Mouse (Mus musculus) cerebellum, adult 11-12 months (tissue): ENCODE measurements around the gene Gfod2.

ENCODE experiments used
- DNase-seq: peaks from one replicate; pipeline ENCODE4 v3.0.0; 2022

Gfod2 gene

DNA sequence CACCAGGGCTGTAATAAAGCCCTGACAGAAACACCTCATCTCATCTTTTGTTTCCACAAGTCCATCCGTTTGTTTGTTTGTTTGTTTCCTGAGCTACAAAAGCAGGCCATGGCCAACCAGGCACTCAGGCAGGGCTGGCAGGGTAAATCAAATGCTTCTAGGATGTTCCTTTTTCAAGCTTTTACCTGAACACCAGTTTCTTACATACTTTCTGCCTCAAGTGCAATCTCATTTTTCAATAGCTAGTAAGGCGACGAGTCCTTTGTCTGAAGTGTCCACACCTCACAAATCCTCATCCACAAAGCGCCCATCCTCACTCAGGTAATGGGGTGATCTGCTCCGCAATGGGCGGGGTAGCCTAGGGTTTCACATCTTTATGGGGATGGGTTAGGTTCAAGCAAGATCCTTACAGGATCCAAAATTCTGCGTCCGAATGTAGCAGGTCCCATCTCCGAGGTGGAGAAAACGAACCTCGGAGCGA, 628 bp downstream of the Gfod2 start:
- no peak for DNase-seq

DNA sequence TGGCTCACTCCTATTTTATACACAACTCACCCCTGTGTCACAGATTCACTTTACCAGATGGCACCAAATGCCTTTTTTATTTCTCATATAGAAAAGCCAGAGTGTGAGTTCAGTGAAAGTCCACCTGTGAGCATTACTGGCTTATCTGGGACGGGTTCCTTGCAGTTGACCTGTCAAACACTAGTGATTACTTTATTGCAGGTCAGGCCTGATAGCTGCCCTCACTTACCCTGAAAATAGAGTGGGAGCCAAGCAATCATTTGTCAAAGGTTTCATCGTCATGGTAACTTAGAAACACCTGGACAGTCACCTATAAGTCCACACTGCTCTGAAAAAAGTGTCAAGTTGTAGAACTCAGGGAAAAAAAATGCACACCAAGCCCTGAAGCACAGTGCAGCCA, 3.8 kb downstream of the Gfod2 start:
- no peak for DNase-seq

- no peak for DNase-seq
Observed at GRCm38 (mm10) chr8:105753916-105754315, 4.5 kb downstream of the Gfod2 start.

GRCm38 (mm10) chr8:105750606-105751005, 7.9 kb downstream of the Gfod2 start:
- peak; percentile 52 for DNase-seq

DNA sequence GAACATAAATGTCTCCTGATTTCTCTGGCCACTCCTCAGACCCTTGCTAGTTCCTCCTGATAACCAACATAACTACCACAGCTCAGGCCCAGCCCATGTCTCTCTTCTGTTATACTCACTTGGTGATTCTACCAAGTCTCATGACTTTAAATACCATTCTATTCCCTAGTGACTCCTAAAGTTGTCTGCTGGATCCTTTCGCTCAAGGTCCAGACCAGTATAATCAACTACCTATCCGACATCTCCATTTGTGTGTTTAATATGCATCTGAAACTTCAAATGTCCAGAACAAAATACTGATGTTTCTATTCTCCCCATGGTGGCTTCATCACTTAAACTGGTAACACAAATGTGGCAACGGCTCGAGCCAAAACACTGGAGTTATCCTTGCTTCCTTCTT, 15.2 kb downstream of the Gfod2 start:
- no peak for DNase-seq

DNA sequence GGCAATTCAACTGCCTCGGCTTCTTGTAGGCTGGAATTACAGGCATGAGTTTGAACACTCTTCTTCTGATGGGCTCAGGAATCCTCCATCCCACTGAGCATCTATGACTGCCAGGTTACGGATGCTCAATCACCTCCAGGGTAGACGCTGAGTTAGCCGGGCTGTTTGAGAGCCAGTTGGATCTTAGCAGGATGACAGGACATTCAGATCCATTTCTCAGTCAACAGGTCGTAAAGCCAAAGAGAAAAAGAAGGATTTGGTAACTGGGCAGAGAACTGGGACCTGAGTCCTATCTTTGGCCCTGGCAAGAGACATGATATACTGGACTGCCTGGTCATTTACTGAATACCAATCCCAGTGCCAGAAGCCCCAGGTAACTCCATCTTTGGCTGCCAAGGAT, 19.2 kb downstream of the Gfod2 start:
- no peak for DNase-seq

DNA sequence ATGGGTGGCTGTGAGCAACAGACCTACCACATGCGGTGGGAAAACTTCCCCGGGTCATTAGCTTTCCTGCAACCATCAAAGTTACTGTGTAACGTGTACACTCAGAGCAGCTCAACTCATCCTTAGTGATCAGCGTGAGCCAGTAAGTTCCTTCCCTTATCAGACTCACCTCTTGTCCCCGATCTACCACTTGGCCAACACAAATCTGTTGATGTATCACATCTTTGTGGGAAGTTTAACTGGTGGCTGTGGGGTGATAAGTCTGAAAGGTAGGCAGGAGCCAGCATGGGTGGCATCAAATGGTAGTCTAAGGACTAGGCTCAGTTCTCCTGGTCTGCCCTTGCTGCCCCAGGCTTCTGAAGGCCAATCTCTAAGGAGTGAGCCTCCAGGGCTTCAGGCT, 26.3 kb downstream of the Gfod2 start:
- DNase-seq = no peak

GRCm38 (mm10) chr8:105727397-105728124, 30.9 kb downstream of the Gfod2 start:
- no peak for DNase-seq

DNA sequence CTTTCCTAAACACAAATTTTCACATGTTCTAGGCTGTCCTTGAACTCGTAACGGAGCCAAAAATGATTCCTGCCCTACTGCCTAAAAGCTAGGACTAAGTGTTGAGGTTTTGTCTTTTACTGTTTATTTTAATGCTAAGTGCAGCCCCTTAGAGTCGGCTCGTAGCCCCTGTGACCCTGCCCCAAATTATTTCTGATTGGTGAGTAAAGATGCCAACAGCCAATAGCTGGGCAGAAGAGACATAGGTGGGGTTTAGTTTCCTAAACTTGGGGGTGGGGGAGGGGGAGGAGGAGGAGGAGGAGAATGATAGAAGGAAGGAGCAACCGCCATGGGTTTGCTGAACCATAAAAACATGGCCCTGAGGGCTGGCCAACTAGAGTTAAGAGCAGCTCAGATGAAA, 32.7 kb downstream of the Gfod2 start:
- no peak for DNase-seq

DNA sequence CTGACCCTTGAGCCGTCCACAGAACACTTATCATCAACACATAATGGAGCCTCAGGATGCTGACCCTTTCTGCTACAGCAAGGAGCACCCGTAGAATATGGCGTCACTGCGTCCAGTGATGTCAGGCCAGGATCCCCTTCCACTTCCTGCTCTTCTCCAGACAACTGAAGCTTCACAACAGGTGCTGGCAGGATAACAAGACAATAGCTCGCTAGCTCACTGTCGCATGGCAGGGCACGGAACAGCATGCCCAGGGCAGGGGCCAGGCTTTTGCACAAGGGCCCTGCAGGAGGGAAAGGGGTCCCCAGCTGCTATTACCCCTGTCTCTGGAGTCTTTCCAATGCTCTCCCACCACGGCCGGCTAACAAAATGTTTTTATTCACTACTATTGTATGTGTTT, 35.6 kb downstream of the Gfod2 start:
- peak; percentile 14 for DNase-seq

GRCm38 (mm10) chr8:105719637-105720036, 38.8 kb downstream of the Gfod2 start:
- DNase-seq = no peak

GRCm38 (mm10) chr8:105716302-105716945, 42.0 kb downstream of the Gfod2 start:
- no peak for DNase-seq

DNA sequence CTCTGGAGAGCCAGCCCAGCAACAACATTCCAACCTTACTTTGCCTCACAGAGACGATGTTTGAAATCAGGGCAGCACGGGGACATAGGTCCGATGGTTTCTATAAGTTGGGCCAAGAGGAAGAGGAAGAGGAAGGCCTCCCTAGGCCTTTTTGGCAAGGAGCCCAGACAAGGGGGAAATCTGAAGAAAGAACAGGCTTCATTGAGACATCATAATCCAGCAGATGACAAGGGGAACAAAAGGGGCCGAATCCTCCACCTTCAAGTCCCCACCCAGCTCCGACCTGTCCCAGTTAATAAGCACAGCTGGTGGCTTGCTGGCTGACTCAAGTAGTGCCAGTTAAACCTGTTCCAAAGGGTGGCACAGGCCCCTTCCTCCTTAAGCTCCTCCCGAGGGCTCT, 43.4 kb downstream of the Gfod2 start:
- peak; percentile 12 for DNase-seq

GRCm38 (mm10) chr8:105714139-105714538, 44.3 kb downstream of the Gfod2 start:
- peak; percentile 79 for DNase-seq

- DNase-seq = no peak
Observed at GRCm38 (mm10) chr8:105712286-105712685, 46.2 kb downstream of the Gfod2 start.

- peak; percentile 51 for DNase-seq
Observed at GRCm38 (mm10) chr8:105709317-105709716, 49.1 kb downstream of the Gfod2 start.

DNA sequence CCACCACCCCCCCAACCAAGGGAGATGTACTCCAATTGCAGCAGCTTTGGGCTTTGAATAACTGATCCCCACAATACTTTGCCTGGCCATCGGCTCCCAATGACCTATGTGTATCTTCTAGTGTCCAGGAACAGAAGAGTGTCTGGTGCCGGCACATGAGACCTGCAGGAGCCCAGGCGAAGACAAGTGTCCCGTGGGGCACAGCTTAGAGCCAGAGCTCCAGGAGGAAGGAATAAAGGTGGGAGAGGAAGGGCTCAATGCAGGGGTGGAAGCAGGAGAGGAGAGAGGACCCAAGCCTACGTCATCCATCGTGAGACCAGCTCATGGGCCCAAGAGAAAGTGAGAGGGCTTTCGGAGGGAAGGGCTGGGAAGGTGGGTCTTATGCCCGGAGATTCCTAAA, 49.8 kb downstream of the Gfod2 start:
- DNase-seq = peak; percentile 48

GRCm38 (mm10) chr8:105707498-105708403, 50.7 kb downstream of the Gfod2 start, which contains the start of the genes 4933405L10Rik and Enkd1:
4933405L10Rik (plus strand) TSS chr8:105707655.
Enkd1 (minus strand) TSS chr8:105708210.
- DNase-seq = peak; percentile 91

DNA sequence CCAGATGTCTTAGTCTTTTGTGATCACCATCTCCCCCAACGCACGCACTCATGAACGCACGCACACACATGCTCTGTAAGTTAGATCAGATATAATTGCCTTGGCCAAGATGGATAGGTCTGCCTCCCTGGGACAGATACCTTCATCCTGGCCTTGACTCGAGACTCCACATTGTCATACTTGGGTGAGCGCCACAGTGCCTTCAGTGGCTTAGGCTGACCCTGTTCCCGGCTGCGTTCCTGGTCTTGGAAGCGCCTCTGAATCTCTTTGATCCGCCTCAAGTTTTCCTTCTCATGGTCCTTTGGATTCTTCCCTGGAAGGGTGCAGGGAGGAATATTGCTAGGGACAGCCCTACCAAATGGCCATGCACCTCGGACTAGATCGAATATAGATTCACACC, 52.0 kb downstream of the Gfod2 start:
- peak; percentile 63 for DNase-seq

DNA sequence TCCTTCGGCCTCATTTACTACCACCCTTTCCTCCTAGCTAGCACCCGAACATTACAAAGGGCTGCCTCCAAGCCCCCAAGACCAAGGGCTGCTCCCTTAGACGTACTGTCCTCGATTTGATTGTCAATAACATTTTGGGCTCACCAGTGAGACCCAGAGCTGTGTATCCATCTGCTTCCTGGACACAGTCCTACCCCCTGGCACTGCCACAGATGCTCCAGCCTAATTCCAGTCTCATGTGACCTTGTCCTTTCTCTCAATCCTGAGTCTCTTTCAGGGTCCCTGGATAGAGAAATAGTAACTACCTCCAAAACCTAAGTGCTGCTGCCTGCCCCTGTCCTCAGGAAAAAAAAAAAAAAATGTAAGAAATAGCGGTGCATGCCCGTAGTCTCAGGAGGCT, 53.5 kb downstream of the Gfod2 start:
- DNase-seq = peak; percentile 91

DNA sequence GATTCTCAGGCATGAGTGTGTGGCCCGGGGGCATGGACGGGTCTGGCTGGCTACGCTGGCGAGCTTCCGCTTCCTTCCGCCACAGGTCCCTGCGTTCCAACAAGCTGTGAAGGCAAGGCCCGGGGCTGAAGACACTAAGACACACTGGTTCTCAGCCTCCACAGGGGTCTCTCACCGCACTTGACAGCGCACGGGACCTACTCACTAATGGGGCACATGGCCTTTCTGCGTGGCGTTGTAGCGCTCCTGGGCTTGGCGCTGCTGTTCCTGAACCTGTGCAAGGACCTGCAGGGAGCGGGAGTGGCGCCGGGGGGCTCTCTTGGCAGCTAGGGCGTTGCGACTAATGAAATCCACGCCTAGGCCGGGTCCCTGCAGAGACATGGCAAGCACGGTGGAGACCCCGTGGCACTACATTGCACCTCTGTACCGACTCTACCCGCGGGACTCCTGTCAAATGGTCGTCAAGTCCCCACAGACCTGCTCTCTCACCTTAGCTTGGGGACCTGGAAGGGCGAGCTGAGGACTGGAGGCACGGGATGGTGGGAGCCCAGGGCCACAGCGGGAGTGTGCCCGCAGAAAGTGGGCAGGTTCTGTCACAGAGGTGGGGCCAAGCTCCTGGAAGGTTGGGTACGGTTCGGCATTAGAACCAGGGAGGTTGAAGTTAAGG, 54.2 kb downstream of the Gfod2 start:
- peak; percentile 75 for DNase-seq

- DNase-seq = peak; percentile 72
Observed at GRCm38 (mm10) chr8:105702731-105703415, 55.6 kb downstream of the Gfod2 start.
